Mouse (Mus musculus): ENCODE results near the gene Acyp2. TPM values are rescaled to one million over a fixed set of nuclear protein-coding genes. Genes with fewer than 3 reads are reported as not detected.
"Not testable (repeated sequence)": the region's sequence is repeated elsewhere in the genome, so short reads cannot be mapped to it uniquely, and the experiment has no call there.

Acyp2 gene
- polyA plus RNA-seq, 1 experiment from 2014 or later: 16.3 TPM

GRCm38 (mm10) chr11:30621386-30622363 is 27.7 kb downstream of the Acyp2 start:
- H3K4me1 ChIP-seq; H3K4me2 ChIP-seq (replicated peaks); H3K4me3 ChIP-seq; H3K27ac ChIP-seq (replicated peaks); H3K9ac ChIP-seq (replicated peaks); ATAC-seq (ENCODE audit: low FRiP score, low read depth); H3K27me3 ChIP-seq; H3K36me3 ChIP-seq; H3K9me3 ChIP-seq: not testable (repeated sequence)
- 93% methylated on average over 1 of the region's 1 CpGs for WGBS

GRCm38 (mm10) chr11:30618235-30618634 is 31.2 kb downstream of the Acyp2 start:
- Histone ChIP-seq H3K4me1 (peaks cover 2% of the 10 kb centered on the region; the same call in 1 of the 2 replicates), H3K4me2 (replicated peaks) (no peak overlapping the region), H3K4me3 (no peak overlapping the region), H3K9ac (replicated peaks) (no peak overlapping the region), H3K27ac (replicated peaks) (no peak overlapping the region), H3K9me3 (no peaks in the 10 kb centered on the region), H3K27me3 (no peaks in the 10 kb centered on the region), H3K36me3 (no peaks in the 10 kb centered on the region)
- no peak for ATAC-seq (ENCODE audit: low FRiP score, low read depth)
- 65% methylated on average over 4 of the region's 4 CpGs for WGBS

- H3K4me3 ChIP-seq: no peak overlapping the region
- H3K4me1 ChIP-seq: peaks cover 2% of the 10 kb centered on the region; the same call in 1 of the 2 replicates
- H3K9me3 ChIP-seq: no peaks in the 10 kb centered on the region
- no peak overlapping the region for H3K4me2 ChIP-seq (replicated peaks)
- H3K9ac ChIP-seq (replicated peaks): no peak overlapping the region
- no peaks in the 10 kb centered on the region for H3K36me3 ChIP-seq
- 39% methylated on average over 2 of the region's 2 CpGs for WGBS
- H3K27me3 ChIP-seq: no peaks in the 10 kb centered on the region
- ATAC-seq (ENCODE audit: low FRiP score, low read depth): no peak
- no peak overlapping the region for H3K27ac ChIP-seq (replicated peaks)
These were observed 31.8 kb downstream of the Acyp2 start for GRCm38 (mm10) chr11:30617571-30618097.

GRCm38 (mm10) chr11:30615977-30616376 is 33.4 kb downstream of the Acyp2 start:
- 80% methylated on average over 1 of the region's 1 CpGs for WGBS
- no peaks in the 10 kb centered on the region for H3K9me3 ChIP-seq
- H3K4me2 ChIP-seq (replicated peaks): no peak overlapping the region
- no peak for ATAC-seq (ENCODE audit: low FRiP score, low read depth)
- peaks cover 2% of the 10 kb centered on the region; the same call in 1 of the 2 replicates for H3K4me1 ChIP-seq
- H3K27ac ChIP-seq (replicated peaks): no peak overlapping the region
- H3K36me3 ChIP-seq: no peaks in the 10 kb centered on the region
- H3K9ac ChIP-seq (replicated peaks): no peak overlapping the region
- H3K4me3 ChIP-seq: no peak overlapping the region
- no peaks in the 10 kb centered on the region for H3K27me3 ChIP-seq

- Histone ChIP-seq H3K4me1 (peaks cover 2% of the 10 kb centered on the region; the same call in 1 of the 2 replicates), H3K9ac (replicated peaks) (no peak overlapping the region), H3K4me2 (replicated peaks) (no peak overlapping the region), H3K27me3 (no peaks in the 10 kb centered on the region), H3K9me3 (no peaks in the 10 kb centered on the region), H3K27ac (replicated peaks) (no peak overlapping the region), H3K36me3 (no peaks in the 10 kb centered on the region), H3K4me3 (no peak overlapping the region)
- no peak for ATAC-seq (ENCODE audit: low FRiP score, low read depth)
- WGBS: 69% methylated on average over 1 of the region's 1 CpGs
These were observed 35.4 kb downstream of the Acyp2 start for GRCm38 (mm10) chr11:30613916-30614546.

GRCm38 (mm10) chr11:30612699-30613098 is 36.7 kb downstream of the Acyp2 start:
- Histone ChIP-seq H3K4me3 (no peak overlapping the region), H3K4me1 (peaks cover 2% of the 10 kb centered on the region; the same call in 1 of the 2 replicates), H3K4me2 (replicated peaks) (no peak overlapping the region), H3K27me3 (no peaks in the 10 kb centered on the region), H3K27ac (replicated peaks) (no peak overlapping the region), H3K9me3 (no peaks in the 10 kb centered on the region), H3K36me3 (no peaks in the 10 kb centered on the region), H3K9ac (replicated peaks) (no peak overlapping the region)
- no peak for ATAC-seq (ENCODE audit: low FRiP score, low read depth)

- H3K9ac ChIP-seq (replicated peaks): no peak overlapping the region
- no peak overlapping the region for H3K4me2 ChIP-seq (replicated peaks)
- no peak overlapping the region for H3K4me3 ChIP-seq
- H3K27me3 ChIP-seq: no peaks in the 10 kb centered on the region
- no peaks in the 10 kb centered on the region for H3K36me3 ChIP-seq
- no peak overlapping the region for H3K27ac ChIP-seq (replicated peaks)
- no peaks in the 10 kb centered on the region for H3K4me1 ChIP-seq
- WGBS: 100% methylated on average over 1 of the region's 1 CpGs
- H3K9me3 ChIP-seq: no peaks in the 10 kb centered on the region
- no peak for ATAC-seq (ENCODE audit: low FRiP score, low read depth)
These were observed 40.1 kb downstream of the Acyp2 start for GRCm38 (mm10) chr11:30609247-30609646.

- Histone ChIP-seq H3K4me3 (no peak overlapping the region), H3K4me2 (replicated peaks) (no peak overlapping the region), H3K9me3 (no peaks in the 10 kb centered on the region), H3K27ac (replicated peaks) (no peak overlapping the region), H3K36me3 (no peaks in the 10 kb centered on the region), H3K27me3 (no peaks in the 10 kb centered on the region), H3K4me1 (no peaks in the 10 kb centered on the region), H3K9ac (replicated peaks) (no peak overlapping the region)
- 80% methylated on average over 3 of the region's 3 CpGs for WGBS
- ATAC-seq (ENCODE audit: low FRiP score, low read depth): no peak
These were observed 41.5 kb downstream of the Acyp2 start for GRCm38 (mm10) chr11:30607587-30608518.

- ATAC-seq (ENCODE audit: low FRiP score, low read depth): no peak
- Histone ChIP-seq H3K9ac (replicated peaks) (no peak overlapping the region), H3K4me3 (no peak overlapping the region), H3K36me3 (no peaks in the 10 kb centered on the region), H3K4me1 (0 out of 2 replicates have a peak, but pooled peaks cover 3% of the 10 kb centered on the region), H3K27ac (replicated peaks) (no peak overlapping the region), H3K4me2 (replicated peaks) (no peak overlapping the region), H3K27me3 (no peaks in the 10 kb centered on the region), H3K9me3 (no peaks in the 10 kb centered on the region)
- 73% methylated on average over 3 of the region's 3 CpGs for WGBS
These were observed 52.1 kb downstream of the Acyp2 start for GRCm38 (mm10) chr11:30597259-30597658.

- Histone ChIP-seq H3K27ac (replicated peaks) (no peak overlapping the region), H3K36me3 (no peaks in the 10 kb centered on the region), H3K4me1 (no peaks in the 10 kb centered on the region), H3K9me3 (no peaks in the 10 kb centered on the region), H3K9ac (replicated peaks) (no peak overlapping the region), H3K27me3 (no peaks in the 10 kb centered on the region), H3K4me3 (no peak overlapping the region), H3K4me2 (replicated peaks) (no peak overlapping the region)
- no peak for ATAC-seq (ENCODE audit: low FRiP score, low read depth)
- 72% methylated on average over 2 of the region's 2 CpGs for WGBS
These were observed 69.4 kb downstream of the Acyp2 start for GRCm38 (mm10) chr11:30580008-30580407.

- H3K36me3 ChIP-seq: no peaks in the 10 kb centered on the region
- H3K9ac ChIP-seq (replicated peaks): no peak overlapping the region
- no peaks in the 10 kb centered on the region for H3K4me1 ChIP-seq
- ATAC-seq (ENCODE audit: low FRiP score, low read depth): no peak
- no peaks in the 10 kb centered on the region for H3K27me3 ChIP-seq
- no peak overlapping the region for H3K4me2 ChIP-seq (replicated peaks)
- H3K9me3 ChIP-seq: no peaks in the 10 kb centered on the region
- H3K27ac ChIP-seq (replicated peaks): no peak overlapping the region
- H3K4me3 ChIP-seq: no peak overlapping the region
- WGBS: 83% methylated on average over 2 of the region's 2 CpGs
These were observed 70.5 kb downstream of the Acyp2 start for GRCm38 (mm10) chr11:30578931-30579330.
